In genomic region chr7:6155031-6155872, GRCm38 (mm10) we compare ENCODE assay signal across 8 mouse cellular contexts. TPM values are rescaled to one million over a fixed set of nuclear protein-coding genes. Genes with fewer than 3 reads are reported as not detected.
A peak's percentile ranks its signal among the peaks of the same experiment; 100 is the strongest.
DNase-seq lines count a peak whose midpoint lies in the region; ATAC-seq and TF ChIP-seq lines count a peak whose summit lies in the region.

No protein-coding gene starts in this region.

- H3K4me2 ChIP-seq in heart, embryonic 13.5 days: peak overlapping the region; percentile 79
- peak overlapping the region; percentile 83 for H3K4me2 ChIP-seq in liver, embryonic 15.5 days
- H3K4me2 ChIP-seq in neural tube, embryonic 11.5 days (ENCODE audit: low read depth): peak overlapping the region; percentile 89

- TF ChIP-seq CTCF in testis, adult 2 months (IDR thresholded peaks at IDR 0.05; ENCODE audit: control insufficient read depth, insufficient read depth, insufficient replicate concordance, low read depth, low read length): no peak

- peak; percentile 80 for DNase-seq in brain, embryonic 18.5 days (ENCODE audit: low read depth, low spot score)
- peak; percentile 92 for DNase-seq in kidney, postnatal 10 days
- peak; percentile 86 for DNase-seq in neural tube, embryonic 11.5 days (ENCODE audit: low spot score)

- H3K9ac ChIP-seq in heart, embryonic 13.5 days: peak overlapping the region; percentile 91
- H3K9ac ChIP-seq in liver, embryonic 15.5 days: peak overlapping the region; percentile 84
- peak overlapping the region; percentile 83 for H3K9ac ChIP-seq in neural tube, embryonic 11.5 days (ENCODE audit: low read length)

- WGBS in heart, embryonic 13.5 days: under 1% methylated on average over 82 of the region's 85 CpGs
- WGBS in liver, embryonic 15.5 days (ENCODE audit: insufficient replicate concordance): under 1% methylated on average over 85 of the region's 85 CpGs
- WGBS in neural tube, embryonic 11.5 days: under 1% methylated on average over 58 of the region's 85 CpGs

- H3K27me3 ChIP-seq in erythroblast, embryonic 14.5 days (ENCODE audit: control insufficient read depth): no peaks in the 10 kb centered on the region
- no peaks in the 10 kb centered on the region for H3K27me3 ChIP-seq in heart, embryonic 13.5 days (replicated peaks)
- H3K27me3 ChIP-seq in liver, embryonic 15.5 days: no peaks in the 10 kb centered on the region
- H3K27me3 ChIP-seq in neural tube, embryonic 11.5 days (ENCODE audit: control insufficient read depth, insufficient read depth, low read length): no peaks in the 10 kb centered on the region
- H3K27me3 ChIP-seq in testis, adult 2 months (ENCODE audit: control insufficient read depth, insufficient read depth, low read length): no peaks in the 10 kb centered on the region

- peak overlapping the region; percentile 94 for H3K4me3 ChIP-seq in erythroblast, embryonic 14.5 days (replicated peaks)
- peak overlapping the region; percentile 71 for H3K4me3 ChIP-seq in heart, embryonic 13.5 days
- peak overlapping the region; percentile 86 for H3K4me3 ChIP-seq in liver, embryonic 15.5 days (replicated peaks)
- H3K4me3 ChIP-seq in neural tube, embryonic 11.5 days (ENCODE audit: low read depth, low read length): peak overlapping the region; percentile 80
- H3K4me3 ChIP-seq in testis, adult 2 months (ENCODE audit: control insufficient read depth, low read depth, low read length): peak overlapping the region; percentile 93

- peaks cover 55% of the 10 kb centered on the region for H3K4me1 ChIP-seq in erythroblast, embryonic 14.5 days (ENCODE audit: control insufficient read depth)
- H3K4me1 ChIP-seq in heart, embryonic 13.5 days: peaks cover 55% of the 10 kb centered on the region
- peaks cover 68% of the 10 kb centered on the region for H3K4me1 ChIP-seq in liver, embryonic 15.5 days (replicated peaks)
- H3K4me1 ChIP-seq in neural tube, embryonic 11.5 days (ENCODE audit: control insufficient read depth, insufficient read depth, low read length): peaks cover 8% of the 10 kb centered on the region; the same call in 1 of the 2 replicates
- H3K4me1 ChIP-seq in testis, adult 2 months (ENCODE audit: control insufficient read depth, insufficient read depth, low read length): peaks cover 15% of the 10 kb centered on the region

- ATAC-seq in CD4-positive, CD25-positive, alpha-beta regulatory T cell, adult 4 months: peak; percentile 40
- peak; percentile 63 for ATAC-seq in heart, embryonic 13.5 days (ENCODE audit: extremely low read depth, insufficient number of reproducible peaks, low FRiP score, low TSS enrichment)
- peak; percentile 73 for ATAC-seq in liver, embryonic 15.5 days (ENCODE audit: insufficient read depth)
- ATAC-seq in neural tube, embryonic 11.5 days (ENCODE audit: insufficient read depth, low FRiP score, low TSS enrichment): peak; percentile 79

- peak overlapping the region; percentile 96 for H3K27ac ChIP-seq in heart, embryonic 13.5 days (replicated peaks)
- H3K27ac ChIP-seq in liver, embryonic 15.5 days (replicated peaks): peak overlapping the region; percentile 91
- H3K27ac ChIP-seq in neural tube, embryonic 11.5 days (ENCODE audit: low read depth, low read length): peak overlapping the region; percentile 87
- H3K27ac ChIP-seq in testis, adult 2 months (ENCODE audit: control insufficient read depth, insufficient read depth, low read depth, low read length): peak overlapping the region; percentile 98

- H3K9me3 ChIP-seq in erythroblast, embryonic 14.5 days (ENCODE audit: control insufficient read depth, low read length): no peaks in the 10 kb centered on the region
- H3K9me3 ChIP-seq in heart, embryonic 13.5 days: no peaks in the 10 kb centered on the region
- no peaks in the 10 kb centered on the region for H3K9me3 ChIP-seq in liver, embryonic 15.5 days (replicated peaks)
- no peaks in the 10 kb centered on the region for H3K9me3 ChIP-seq in neural tube, embryonic 11.5 days (ENCODE audit: control insufficient read depth, low read length)

- H3K36me3 ChIP-seq in erythroblast, embryonic 14.5 days (ENCODE audit: control insufficient read depth): no peaks in the 10 kb centered on the region; the same call in none of the 2 replicates
- H3K36me3 ChIP-seq in heart, embryonic 13.5 days: no peaks in the 10 kb centered on the region
- no peaks in the 10 kb centered on the region for H3K36me3 ChIP-seq in liver, embryonic 15.5 days (replicated peaks)
- H3K36me3 ChIP-seq in neural tube, embryonic 11.5 days (ENCODE audit: control insufficient read depth, insufficient read depth, low read length): no peaks in the 10 kb centered on the region
- H3K36me3 ChIP-seq in testis, adult 2 months (ENCODE audit: control insufficient read depth, insufficient read depth, low read length): no peaks in the 10 kb centered on the region

- TF ChIP-seq POLR2A in testis, adult 2 months (IDR thresholded peaks at IDR 0.05; ENCODE audit: control insufficient read depth, low read depth, low read length): peak; percentile 37

RNA-seq across cellular contexts. Expression of gene Zfp787, which starts 0.5 kb away (rescaled TPM):
- polyA plus RNA-seq in CD4-positive, CD25-positive, alpha-beta regulatory T cell, adult 4 months (2017; shearing (Covaris generic)): 1 to 10 TPM; 6.7 to 6.9 TPM
- 0.85 and 2.6 TPM in 2 replicates for polyA plus RNA-seq in erythroblast, embryonic 14.5 days (2012)
- polyA plus RNA-seq in heart, embryonic 13.5 days (2015; fragmentation: Nextera tagmentation; extraction: Ambion mirVana): 19.1 and 20.0 TPM in 2 replicates
- 9.8 and 10.1 TPM in 2 replicates for polyA plus RNA-seq in liver, embryonic 15.5 days (2015; fragmentation: Nextera tagmentation; extraction: Ambion mirVana)
- 12.5 and 12.9 TPM in 2 replicates for polyA plus RNA-seq in neural tube, embryonic 11.5 days (2014; fragmentation: Nextera tagmentation; extraction: Ambion mirVana)
- polyA plus RNA-seq in testis, adult 2 months (2012; rRNA removed): 41.0 and 45.8 TPM in 2 replicates

RNA-seq across cellular contexts. Expression of gene Zfp444, which starts 16.8 kb away (rescaled TPM):
- 10 to 100 TPM in 1 of 2 experiments, 1 to 10 TPM in 1; 5.6 to 10.6 TPM for polyA plus RNA-seq in CD4-positive, CD25-positive, alpha-beta regulatory T cell, adult 4 months (2017; shearing (Covaris generic))
- polyA plus RNA-seq in erythroblast, embryonic 14.5 days (2012): 1.7 and 1.8 TPM in 2 replicates
- polyA plus RNA-seq in heart, embryonic 13.5 days (2015; fragmentation: Nextera tagmentation; extraction: Ambion mirVana): 26.8 and 34.0 TPM in 2 replicates
- 18.2 and 22.2 TPM in 2 replicates for polyA plus RNA-seq in liver, embryonic 15.5 days (2015; fragmentation: Nextera tagmentation; extraction: Ambion mirVana)
- polyA plus RNA-seq in neural tube, embryonic 11.5 days (2014; fragmentation: Nextera tagmentation; extraction: Ambion mirVana): 71.2 and 71.5 TPM in 2 replicates
- polyA plus RNA-seq in testis, adult 2 months (2012; rRNA removed): 20.3 and 21.6 TPM in 2 replicates

RNA-seq across cellular contexts. Expression of gene Galp, which starts 41.6 kb away (rescaled TPM):
- not detected for polyA plus RNA-seq in CD4-positive, CD25-positive, alpha-beta regulatory T cell, adult 4 months (2017; shearing (Covaris generic))
- not detected in 2 replicates for polyA plus RNA-seq in erythroblast, embryonic 14.5 days (2012)
- polyA plus RNA-seq in heart, embryonic 13.5 days (2015; fragmentation: Nextera tagmentation; extraction: Ambion mirVana): not detected in 2 replicates
- not detected in 2 replicates for polyA plus RNA-seq in liver, embryonic 15.5 days (2015; fragmentation: Nextera tagmentation; extraction: Ambion mirVana)
- not detected in 2 replicates for polyA plus RNA-seq in neural tube, embryonic 11.5 days (2014; fragmentation: Nextera tagmentation; extraction: Ambion mirVana)
- not detected in 2 replicates for polyA plus RNA-seq in testis, adult 2 months (2012; rRNA removed)

Comparison
In these comparisons a context has a peak if more than half of its experiments do, and no peak if none do; other contexts are left out.
1. Peak in every context shown above with its lines: DNase-seq, ATAC-seq, H3K4me3 ChIP-seq and H3K27ac ChIP-seq.